Comparison of ENCODE assay signal across 13 mouse cellular contexts in the genomic region with DNA sequence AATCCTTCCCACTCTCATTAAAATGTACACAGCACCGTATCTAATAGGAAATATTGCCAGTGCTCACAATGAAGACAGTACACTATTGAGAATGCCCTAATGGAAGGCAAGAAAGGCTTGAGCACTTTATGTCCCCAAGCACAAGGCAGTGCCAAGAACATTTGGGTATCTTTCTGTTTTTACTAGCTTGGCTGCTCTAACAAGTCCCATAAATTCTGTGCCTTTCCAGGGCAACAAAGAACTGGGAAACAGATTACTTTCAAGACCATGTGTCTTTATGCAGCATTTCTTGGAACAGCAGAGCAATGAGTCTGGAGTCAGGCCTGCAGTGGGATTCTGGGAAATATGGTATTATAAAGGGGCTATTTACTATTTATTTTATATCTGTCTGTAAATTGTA.
"Had no signal": no experiment of that assay in that cellular context is flagged by ENCODE, and none has a peak within 500 bp of the region (broad histone marks: within the 10 kb centered on the region; RNA-seq: fewer than 3 reads in every experiment).

No protein-coding gene starts in this region.

- H3K4me3 ChIP-seq: layer of hippocampus, adult 2 months; stomach, embryonic 15.5 days had no signal

- H3K9ac ChIP-seq: liver, embryonic 14.5 days; stomach, embryonic 15.5 days had no signal

- H3K9me3 ChIP-seq: stomach, embryonic 15.5 days had no signal

- H3K36me3 ChIP-seq: stomach, embryonic 15.5 days had no signal

- H3K4me1 ChIP-seq: stomach, embryonic 15.5 days had no signal

- DNase-seq: kidney, adult 11 months; kidney, adult 9 months; kidney, postnatal 4 days; left cerebral cortex, postnatal 4 days; liver; lung, adult 18-20 months; midbrain, embryonic 14.5 days; right cerebral cortex, postnatal 14 days; thymus, postnatal 36 days had no signal

- H3K27ac ChIP-seq: kidney, postnatal 0 days; layer of hippocampus, adult 2 months; liver, embryonic 14.5 days; stomach, embryonic 15.5 days had no signal

- H3K4me2 ChIP-seq: stomach, embryonic 15.5 days had no signal

- H3K27me3 ChIP-seq: stomach, embryonic 15.5 days had no signal
